Mouse (Mus musculus) megakaryocyte, embryonic 14.5 days (primary cell): Measurements from ENCODE around the gene Actr3b. TPM values are rescaled to one million over a fixed set of nuclear protein-coding genes. Genes with fewer than 3 reads are reported as not detected.
A peak's percentile ranks its signal among the peaks of the same experiment; 100 is the strongest.
"Not testable (repeated sequence)": the region's sequence is repeated elsewhere in the genome, so short reads cannot be mapped to it uniquely, and the experiment has no call there.

Source experiments
- H3K27me3 ChIP-seq: replicated peaks from 2 replicates; pipeline ENCODE3; 2012; ENCODE audit warnings: inconsistent platforms
- H3K36me3 ChIP-seq: replicated peaks from 2 replicates; pipeline ENCODE3; 2012; ENCODE audit warnings: low read length, inconsistent platforms, mixed read lengths
- H3K4me1 ChIP-seq: 2 replicates; pipeline ENCODE4 v1.6.1; 2012; ENCODE audit warnings: inconsistent platforms
- H3K4me3 ChIP-seq: replicated peaks from 2 replicates; pipeline ENCODE3; 2012; ENCODE audit warnings: moderate library complexity, mild to moderate bottlenecking, inconsistent platforms
- H3K9me3 ChIP-seq: 2 replicates; pipeline ENCODE4 v1.6.1; 2012; ENCODE audit warnings: inconsistent platforms
- FLI1 ChIP-seq: IDR thresholded peaks from 2 replicates; pipeline ENCODE4 v1.6.1; 2012; ENCODE audit warnings: low read length, inconsistent platforms, mixed read lengths
- GATA1 ChIP-seq: IDR thresholded peaks from 3 replicates; pipeline ENCODE4 v1.6.1; 2012; ENCODE audit warnings: mixed read lengths, low read length, inconsistent platforms, borderline replicate concordance
- polyA plus RNA-seq: library from polyadenylated mRNA; stranded (reverse); fragments of >175 nt; gene quantifications from 2 replicates; pipeline ENCODE4 v1.2.3, GENCODE M21; 2012; ENCODE audit warnings: low replicate concordance; ENCODE audit not compliant: insufficient read depth

The Actr3b gene
- polyA plus RNA-seq, 1 experiment = 1.4 TPM

GRCm38 (mm10) chr5:25839400-25839799 lies 79.6 kb downstream of the Actr3b start:
- no peaks in the 10 kb centered on the region for H3K27me3 ChIP-seq

GRCm38 (mm10) chr5:25846558-25846957 lies 86.8 kb downstream of the Actr3b start:
- TF ChIP-seq FLI1 = no peak
- no peak for TF ChIP-seq GATA1
- Histone ChIP-seq H3K9me3 (no peaks in the 10 kb centered on the region), H3K4me1 (no peaks in the 10 kb centered on the region), H3K4me3 (no peak overlapping the region), H3K36me3 (no peaks in the 10 kb centered on the region), H3K27me3 (no peaks in the 10 kb centered on the region)

More at GRCm38 (mm10) chr5:25839400-25839799, 79.6 kb downstream of the Actr3b start:
- TF ChIP-seq GATA1 (no peak), FLI1 (no peak)
- H3K36me3 ChIP-seq = no peaks in the 10 kb centered on the region
- H3K9me3 ChIP-seq = no peaks in the 10 kb centered on the region
- H3K4me3 ChIP-seq = no peak overlapping the region
- peaks cover under 1% of the 10 kb centered on the region; the same call in 1 of the 2 replicates for H3K4me1 ChIP-seq

GRCm38 (mm10) chr5:25847154-25847553 lies 87.4 kb downstream of the Actr3b start:
- Histone ChIP-seq H3K4me3 (no peak overlapping the region), H3K36me3 (no peaks in the 10 kb centered on the region), H3K4me1 (no peaks in the 10 kb centered on the region), H3K9me3 (no peaks in the 10 kb centered on the region), H3K27me3 (no peaks in the 10 kb centered on the region)
- TF ChIP-seq FLI1 = no peak
- TF ChIP-seq GATA1 = no peak

- TF ChIP-seq GATA1 = no peak
- Histone ChIP-seq H3K27me3 (no peaks in the 10 kb centered on the region), H3K4me1 (no peaks in the 10 kb centered on the region), H3K9me3 (no peaks in the 10 kb centered on the region), H3K36me3 (no peaks in the 10 kb centered on the region), H3K4me3 (no peak overlapping the region)
These were observed 88.3 kb downstream of the Actr3b start for GRCm38 (mm10) chr5:25848058-25848457.

- no peak for TF ChIP-seq FLI1
- no peak for TF ChIP-seq GATA1
- Histone ChIP-seq H3K4me1 (no peaks in the 10 kb centered on the region), H3K27me3 (no peaks in the 10 kb centered on the region), H3K36me3 (no peaks in the 10 kb centered on the region), H3K9me3 (peaks cover 6% of the 10 kb centered on the region), H3K4me3 (no peak overlapping the region)
These were observed 106.4 kb downstream of the Actr3b start for GRCm38 (mm10) chr5:25866201-25866600.

GRCm38 (mm10) chr5:25869880-25870279 lies 110.1 kb downstream of the Actr3b start:
- TF ChIP-seq GATA1 (no peak), FLI1 (no peak)
- H3K36me3 ChIP-seq = no peaks in the 10 kb centered on the region
- peaks cover 7% of the 10 kb centered on the region for H3K9me3 ChIP-seq

GRCm38 (mm10) chr5:25870632-25871031 lies 110.8 kb downstream of the Actr3b start:
- Histone ChIP-seq H3K27me3 (peaks cover 5% of the 10 kb centered on the region), H3K4me3 (no peak overlapping the region), H3K9me3 (peaks cover 7% of the 10 kb centered on the region), H3K4me1 (no peaks in the 10 kb centered on the region), H3K36me3 (no peaks in the 10 kb centered on the region)
- TF ChIP-seq FLI1 (no peak), GATA1 (no peak)

More at GRCm38 (mm10) chr5:25869880-25870279, 110.1 kb downstream of the Actr3b start:
- Histone ChIP-seq H3K27me3 (peaks cover 3% of the 10 kb centered on the region), H3K4me3 (no peak overlapping the region), H3K4me1 (no peaks in the 10 kb centered on the region)

GRCm38 (mm10) chr5:25871342-25872023 lies 111.7 kb downstream of the Actr3b start:
- TF ChIP-seq GATA1 (no peak), FLI1 (no peak)
- H3K4me3 ChIP-seq = peak overlapping the region; percentile 18

GRCm38 (mm10) chr5:25873046-25873445 lies 113.2 kb downstream of the Actr3b start:
- H3K9me3 ChIP-seq = peaks cover 7% of the 10 kb centered on the region
- H3K27me3 ChIP-seq = peaks cover 5% of the 10 kb centered on the region
- H3K4me1 ChIP-seq = no peaks in the 10 kb centered on the region; the same call in 1 of the 2 replicates
- no peaks in the 10 kb centered on the region for H3K36me3 ChIP-seq
- TF ChIP-seq GATA1 (no peak), FLI1 (no peak)
- no peak overlapping the region for H3K4me3 ChIP-seq

More at GRCm38 (mm10) chr5:25871342-25872023, 111.7 kb downstream of the Actr3b start:
- Histone ChIP-seq H3K9me3 (peaks cover 7% of the 10 kb centered on the region), H3K4me1 (no peaks in the 10 kb centered on the region), H3K36me3 (no peaks in the 10 kb centered on the region), H3K27me3 (peaks cover 5% of the 10 kb centered on the region)

- not testable (repeated sequence) for H3K4me1 ChIP-seq, H3K36me3 ChIP-seq, H3K4me3 ChIP-seq, H3K9me3 ChIP-seq, H3K27me3 ChIP-seq
These were observed 116.1 kb downstream of the Actr3b start for GRCm38 (mm10) chr5:25875927-25876326.
